Mouse (Mus musculus): ENCODE measurements at regions not wholly inside any gene's neighbourhood (a gene's known extent, or its start where the extent isn't known, plus 50 kb on each side); places are given as distances from the start of the nearest gene placed in this dataset.

GRCm38 (mm10) chr15:68412156-68412555, 1911.4 kb upstream of the Lrrc6 start:
- Histone ChIP-seq H3K4me3 (ENCODE audit: insufficient read depth, low read depth, low read length) (no peak overlapping the region), H3K27ac (ENCODE audit: insufficient read depth, low read depth, low read length) (no peak overlapping the region), H3K27me3 (replicated peaks; ENCODE audit: control insufficient read depth, insufficient read depth, low read length) (no peaks in the 10 kb centered on the region), H3K4me1 (ENCODE audit: control insufficient read depth, insufficient read depth, low read length) (no peaks in the 10 kb centered on the region; the same call in 1 of the 2 replicates), H3K36me3 (ENCODE audit: control insufficient read depth, insufficient read depth, low read length) (no peaks in the 10 kb centered on the region)
- DNase-seq = no peak
- TF ChIP-seq POLR2A (IDR thresholded peaks at IDR 0.05; ENCODE audit: low read depth, low read length) (no peak), CTCF (conservative IDR thresholded peaks at IDR 0.05; ENCODE audit: insufficient read depth, insufficient read length, low read depth, low read length) (no peak)
- 93% methylated on average over 3 of the region's 3 CpGs for WGBS

- Histone ChIP-seq H3K36me3 (ENCODE audit: control insufficient read depth, insufficient read depth, low read length) (no peaks in the 10 kb centered on the region), H3K4me1 (ENCODE audit: control insufficient read depth, insufficient read depth, low read length) (no peaks in the 10 kb centered on the region), H3K27ac (ENCODE audit: insufficient read depth, low read depth, low read length) (no peak overlapping the region), H3K27me3 (replicated peaks; ENCODE audit: control insufficient read depth, insufficient read depth, low read length) (no peaks in the 10 kb centered on the region), H3K4me3 (ENCODE audit: insufficient read depth, low read depth, low read length) (no peak overlapping the region)
- DNase-seq = no peak
- no peak for TF ChIP-seq CTCF (conservative IDR thresholded peaks at IDR 0.05; ENCODE audit: insufficient read depth, insufficient read length, low read depth, low read length)
- TF ChIP-seq POLR2A (IDR thresholded peaks at IDR 0.05; ENCODE audit: low read depth, low read length) = no peak
- 88% methylated on average over 3 of the region's 3 CpGs for WGBS
These were observed 1902.9 kb upstream of the Lrrc6 start for GRCm38 (mm10) chr15:68403554-68404070.

DNA sequence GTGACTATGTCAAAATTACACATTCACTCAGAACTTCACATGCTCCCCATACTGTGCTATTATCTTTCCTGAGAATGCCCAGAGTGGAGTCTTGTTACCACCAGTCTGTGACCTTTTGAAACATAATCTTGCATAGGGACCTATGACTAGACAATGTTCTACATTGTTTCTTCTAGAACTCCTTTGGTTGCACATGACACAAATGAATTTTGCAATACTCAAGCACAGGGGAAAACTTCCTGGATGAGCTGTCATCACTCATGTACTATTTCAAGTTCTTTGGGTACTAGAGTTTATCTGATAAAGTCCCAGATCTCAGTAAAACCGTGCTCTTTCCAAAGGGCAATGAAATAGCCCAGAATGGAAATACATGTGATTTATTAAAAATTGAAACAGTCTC, 1901.0 kb upstream of the Lrrc6 start:
- Histone ChIP-seq H3K4me3 (ENCODE audit: insufficient read depth, low read depth, low read length) (no peak overlapping the region), H3K36me3 (ENCODE audit: control insufficient read depth, insufficient read depth, low read length) (no peaks in the 10 kb centered on the region), H3K4me1 (ENCODE audit: control insufficient read depth, insufficient read depth, low read length) (no peaks in the 10 kb centered on the region), H3K27me3 (replicated peaks; ENCODE audit: control insufficient read depth, insufficient read depth, low read length) (no peaks in the 10 kb centered on the region), H3K27ac (ENCODE audit: insufficient read depth, low read depth, low read length) (no peak overlapping the region)
- 74% methylated on average over 1 of the region's 1 CpGs for WGBS
- no peak for DNase-seq
- TF ChIP-seq POLR2A (IDR thresholded peaks at IDR 0.05; ENCODE audit: low read depth, low read length) = no peak
- TF ChIP-seq CTCF (conservative IDR thresholded peaks at IDR 0.05; ENCODE audit: insufficient read depth, insufficient read length, low read depth, low read length) = no peak

GRCm38 (mm10) chr15:68401006-68401405, 1900.3 kb upstream of the Lrrc6 start:
- no peak overlapping the region for H3K4me3 ChIP-seq (ENCODE audit: insufficient read depth, low read depth, low read length)
- H3K36me3 ChIP-seq (ENCODE audit: control insufficient read depth, insufficient read depth, low read length) = no peaks in the 10 kb centered on the region
- no peak overlapping the region for H3K27ac ChIP-seq (ENCODE audit: insufficient read depth, low read depth, low read length)
- TF ChIP-seq CTCF (conservative IDR thresholded peaks at IDR 0.05; ENCODE audit: insufficient read depth, insufficient read length, low read depth, low read length) = no peak
- no peak for TF ChIP-seq POLR2A (IDR thresholded peaks at IDR 0.05; ENCODE audit: low read depth, low read length)
- no peaks in the 10 kb centered on the region for H3K4me1 ChIP-seq (ENCODE audit: control insufficient read depth, insufficient read depth, low read length)
- DNase-seq = no peak
- WGBS = 88% methylated on average over 4 of the region's 4 CpGs
- no peaks in the 10 kb centered on the region for H3K27me3 ChIP-seq (replicated peaks; ENCODE audit: control insufficient read depth, insufficient read depth, low read length)

DNA sequence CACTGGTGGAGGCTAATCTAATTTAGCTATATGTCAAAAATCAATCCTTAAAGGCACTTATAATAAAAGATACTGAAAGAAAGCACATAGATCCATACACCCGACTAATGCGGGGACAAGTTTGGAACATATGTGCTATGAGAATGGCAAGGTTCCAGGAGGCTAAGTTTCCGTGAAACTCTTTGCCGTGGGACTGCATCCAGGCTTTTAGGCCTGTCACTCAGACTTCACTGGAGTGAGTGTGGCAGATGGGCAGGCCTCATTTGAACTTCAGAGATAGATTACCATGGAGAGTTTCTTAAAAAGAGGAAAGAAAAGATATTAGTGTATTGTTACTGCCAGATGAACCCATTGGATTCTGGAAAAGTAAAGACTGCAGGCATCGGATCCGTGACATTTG, 1895.9 kb upstream of the Lrrc6 start:
- no peak for DNase-seq
- WGBS = 97% methylated on average over 6 of the region's 6 CpGs
- Histone ChIP-seq H3K36me3 (ENCODE audit: control insufficient read depth, insufficient read depth, low read length) (no peaks in the 10 kb centered on the region), H3K27me3 (replicated peaks; ENCODE audit: control insufficient read depth, insufficient read depth, low read length) (no peaks in the 10 kb centered on the region), H3K4me3 (ENCODE audit: insufficient read depth, low read depth, low read length) (no peak overlapping the region), H3K4me1 (ENCODE audit: control insufficient read depth, insufficient read depth, low read length) (peaks cover 3% of the 10 kb centered on the region; the same call in 1 of the 2 replicates), H3K27ac (ENCODE audit: insufficient read depth, low read depth, low read length) (no peak overlapping the region)
- TF ChIP-seq POLR2A (IDR thresholded peaks at IDR 0.05; ENCODE audit: low read depth, low read length) (no peak), CTCF (conservative IDR thresholded peaks at IDR 0.05; ENCODE audit: insufficient read depth, insufficient read length, low read depth, low read length) (no peak)

DNA sequence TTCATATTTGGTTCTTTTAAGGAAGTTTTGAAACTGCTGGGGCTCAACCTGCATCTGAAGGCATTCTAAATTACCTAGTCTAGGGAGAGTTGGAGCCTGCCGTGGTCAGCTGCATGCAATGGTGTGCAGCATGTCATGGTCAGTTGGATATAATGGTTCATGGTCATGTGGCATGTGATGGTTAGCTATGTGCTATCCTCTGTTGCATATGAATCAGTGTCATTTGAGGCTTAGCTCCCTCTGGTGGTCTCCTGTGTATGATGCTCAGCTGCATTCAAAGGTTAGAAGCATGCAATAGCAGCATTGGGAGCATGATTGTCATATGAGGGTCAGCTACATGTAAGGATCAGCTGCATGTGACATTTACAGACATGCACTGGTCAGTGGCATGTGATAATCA, 1894.0 kb upstream of the Lrrc6 start:
- DNase-seq = peak; percentile 54
- Histone ChIP-seq H3K4me1 (ENCODE audit: control insufficient read depth, insufficient read depth, low read length) (peaks cover 3% of the 10 kb centered on the region; the same call in 1 of the 2 replicates), H3K4me3 (ENCODE audit: insufficient read depth, low read depth, low read length) (no peak overlapping the region), H3K27ac (ENCODE audit: insufficient read depth, low read depth, low read length) (0 out of 2 replicates have a peak overlapping the region, but pooled peaks have one; percentile 16), H3K36me3 (ENCODE audit: control insufficient read depth, insufficient read depth, low read length) (no peaks in the 10 kb centered on the region), H3K27me3 (replicated peaks; ENCODE audit: control insufficient read depth, insufficient read depth, low read length) (no peaks in the 10 kb centered on the region)
- WGBS = 45% methylated on average over 1 of the region's 1 CpGs
- TF ChIP-seq POLR2A (IDR thresholded peaks at IDR 0.05; ENCODE audit: low read depth, low read length) = no peak
- peak; percentile 44 for TF ChIP-seq CTCF (conservative IDR thresholded peaks at IDR 0.05; ENCODE audit: insufficient read depth, insufficient read length, low read depth, low read length)

DNA sequence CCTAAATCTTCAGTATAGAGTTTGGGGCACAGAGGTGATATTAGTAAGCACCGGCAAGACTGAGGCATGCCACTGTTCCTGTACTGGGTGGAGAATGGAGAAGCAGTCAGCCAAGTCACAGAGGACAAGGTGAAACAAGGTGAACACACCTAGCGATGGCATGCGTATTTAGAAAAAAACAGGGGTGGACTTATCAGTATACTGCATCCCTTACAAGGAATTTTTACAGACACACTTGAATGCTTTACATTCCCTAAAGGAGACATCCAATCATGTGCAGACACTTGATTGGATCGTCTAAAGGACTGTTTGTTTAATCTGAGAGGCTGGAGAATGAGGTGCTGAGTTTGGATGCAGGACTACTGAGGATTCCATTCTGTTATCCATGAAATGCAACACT, 1893.4 kb upstream of the Lrrc6 start:
- WGBS = 53% methylated on average over 4 of the region's 4 CpGs
- no peaks in the 10 kb centered on the region for H3K36me3 ChIP-seq (ENCODE audit: control insufficient read depth, insufficient read depth, low read length)
- H3K4me1 ChIP-seq (ENCODE audit: control insufficient read depth, insufficient read depth, low read length) = peaks cover 3% of the 10 kb centered on the region; the same call in 1 of the 2 replicates
- DNase-seq = peak; percentile 33
- no peaks in the 10 kb centered on the region for H3K27me3 ChIP-seq (replicated peaks; ENCODE audit: control insufficient read depth, insufficient read depth, low read length)
- H3K27ac ChIP-seq (ENCODE audit: insufficient read depth, low read depth, low read length) = no peak overlapping the region
- TF ChIP-seq POLR2A (IDR thresholded peaks at IDR 0.05; ENCODE audit: low read depth, low read length) = no peak
- TF ChIP-seq CTCF (conservative IDR thresholded peaks at IDR 0.05; ENCODE audit: insufficient read depth, insufficient read length, low read depth, low read length) = no peak
- H3K4me3 ChIP-seq (ENCODE audit: insufficient read depth, low read depth, low read length) = no peak overlapping the region
